Mouse (Mus musculus) neural tube, embryonic 15.5 days (tissue): ENCODE measurements around the gene Wfdc9. TPM values are rescaled to one million over a fixed set of nuclear protein-coding genes. Genes with fewer than 3 reads are reported as not detected.
"Not testable (repeated sequence)": the region's sequence is repeated elsewhere in the genome, so short reads cannot be mapped to it uniquely, and the experiment has no call there.

Source experiments
- ATAC-seq: fragments of 200-750 bp; cut with Nextera tagmentation; 2 replicates; pipeline ENCODE4 v1.8.0; 2017; ENCODE audit warnings: mild to moderate bottlenecking, moderate TSS enrichment, moderate library complexity; ENCODE audit not compliant: low FRiP score
- H3K27ac ChIP-seq: fragments of 300-500 bp; sonication (generic); replicated peaks from 2 replicates; pipeline ENCODE4 v1.5.1; 2015; ENCODE audit warnings: mild to moderate bottlenecking, inconsistent platforms
- H3K27me3 ChIP-seq: fragments of 300-500 bp; sonication (generic); replicated peaks from 2 replicates; pipeline ENCODE4 v1.6.1; 2015; ENCODE audit warnings: inconsistent platforms
- H3K36me3 ChIP-seq: fragments of 300-500 bp; sonication (generic); 2 replicates; pipeline ENCODE4 v1.6.1; 2015; ENCODE audit warnings: inconsistent platforms
- H3K4me1 ChIP-seq: fragments of 300-500 bp; sonication (generic); 2 replicates; pipeline ENCODE4 v1.6.1; 2015; ENCODE audit warnings: inconsistent platforms
- H3K4me2 ChIP-seq: fragments of 300-500 bp; sonication (generic); 2 replicates; pipeline ENCODE4 v1.6.1; 2015; ENCODE audit warnings: inconsistent platforms, mild to moderate bottlenecking, moderate library complexity
- H3K4me3 ChIP-seq: fragments of 300-500 bp; sonication (generic); replicated peaks from 2 replicates; pipeline ENCODE4 v1.5.1; 2015; ENCODE audit warnings: mild to moderate bottlenecking, inconsistent platforms
- H3K9ac ChIP-seq: fragments of 300-500 bp; sonication (generic); replicated peaks from 2 replicates; pipeline ENCODE4 v1.6.1; 2015; ENCODE audit warnings: mild to moderate bottlenecking, inconsistent platforms
- H3K9me3 ChIP-seq: fragments of 300-500 bp; sonication (generic); replicated peaks from 2 replicates; pipeline ENCODE4 v1.6.1; 2016; ENCODE audit warnings: inconsistent platforms
- WGBS: fragments of 180-500 bp; shearing (Covaris S2); methylation state at CpG from one replicate; pipeline ENCODE4 v1.1.7; 2015; ENCODE audit warnings: mixed read lengths; 5-methylcytosine and 5-hydroxymethylcytosine counted together
- polyA plus RNA-seq: library from polyadenylated mRNA; unstranded; fragments of >200 nt; fragmentation: Nextera tagmentation; extraction: Ambion mirVana; gene quantifications from 2 replicates; pipeline ENCODE4 v1.2.1, GENCODE M21; 2015

Gene Wfdc9
- polyA plus RNA-seq, 1 experiment from 2014 or later, result not detected

DNA sequence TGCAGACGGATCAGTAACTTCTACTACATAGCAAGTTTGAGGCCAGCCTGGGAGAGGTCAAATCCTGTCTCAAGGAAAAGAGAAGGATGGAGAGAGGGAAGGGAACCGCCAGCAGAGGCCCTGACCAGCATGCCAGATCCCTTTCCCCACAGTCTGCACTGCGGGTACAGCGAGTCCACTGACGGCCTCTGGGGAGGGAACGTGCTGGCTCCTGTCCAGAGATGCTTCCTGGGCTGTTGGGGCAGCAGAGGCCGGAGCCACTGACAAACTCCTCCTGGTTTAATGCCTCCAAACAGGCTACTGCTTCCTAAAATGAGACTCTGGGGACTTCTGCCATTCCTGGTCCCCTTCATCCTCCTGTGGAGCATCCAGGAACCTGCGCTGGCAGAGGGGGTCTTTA lies 42.9 kb downstream of the Wfdc9 start, which contains the start of the genes Wfdc6b and Wfdc8:
Gene Wfdc6b, plus strand, starts transcription at position 52 of the 400 bp plus-strand sequence.
Gene Wfdc8, minus strand, starts transcription at position 156 of the 400 bp plus-strand sequence.
- not testable (repeated sequence) for H3K4me3 ChIP-seq, ATAC-seq, H3K4me1 ChIP-seq, H3K9me3 ChIP-seq, H3K4me2 ChIP-seq, H3K9ac ChIP-seq, H3K36me3 ChIP-seq, H3K27ac ChIP-seq, H3K27me3 ChIP-seq
- 56% methylated on average over 8 of the region's 8 CpGs for WGBS

DNA sequence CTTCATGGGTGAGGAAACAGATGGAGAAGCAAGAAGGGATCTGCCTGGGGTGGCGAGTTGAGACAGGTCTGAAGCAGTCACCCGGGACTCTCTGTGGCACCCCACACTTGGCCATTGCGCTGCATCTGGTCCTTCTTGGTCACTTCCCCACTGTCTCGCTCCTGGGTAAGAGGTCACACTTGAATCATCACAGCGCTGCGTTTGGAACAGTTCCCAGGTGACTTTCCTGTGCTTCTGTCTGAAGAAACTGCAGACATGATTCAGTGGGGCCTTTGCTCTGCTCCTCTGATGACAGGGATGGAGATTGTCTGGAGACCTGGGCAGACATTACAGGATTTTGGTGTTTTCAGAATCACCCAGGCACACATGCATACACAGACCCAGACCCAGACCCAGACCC lies 47.6 kb downstream of the Wfdc9 start:
- Histone ChIP-seq H3K4me1 (no peaks in the 10 kb centered on the region), H3K27ac (no peak overlapping the region), H3K27me3 (no peaks in the 10 kb centered on the region), H3K36me3 (no peaks in the 10 kb centered on the region), H3K4me3 (no peak overlapping the region), H3K9me3 (no peaks in the 10 kb centered on the region), H3K9ac (no peak overlapping the region), H3K4me2 (no peak overlapping the region)
- 78% methylated on average over 6 of the region's 6 CpGs for WGBS
- no peak for ATAC-seq

DNA sequence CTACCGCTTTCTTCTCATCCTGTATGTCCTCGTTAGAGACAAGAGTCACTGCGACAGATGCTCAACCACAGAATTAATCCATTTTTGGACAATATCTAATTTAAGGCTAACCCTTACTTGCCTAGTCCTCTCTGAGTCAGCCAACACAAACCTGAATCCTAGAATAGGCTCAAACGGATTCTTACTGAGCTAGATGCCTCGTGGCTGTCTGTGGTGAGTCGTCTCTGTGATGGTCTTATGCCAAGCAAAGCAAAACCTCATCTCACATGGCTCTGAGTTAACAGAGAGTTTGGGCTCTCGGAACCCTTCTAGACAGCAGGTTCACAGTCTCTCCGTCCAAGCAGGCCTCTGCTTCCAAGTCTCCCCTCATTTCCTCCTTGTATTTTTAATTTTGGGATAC lies 52.0 kb downstream of the Wfdc9 start:
- no peak for ATAC-seq
- Histone ChIP-seq H3K4me3 (no peak overlapping the region), H3K27me3 (no peaks in the 10 kb centered on the region), H3K27ac (no peak overlapping the region), H3K4me1 (no peaks in the 10 kb centered on the region), H3K9ac (no peak overlapping the region), H3K4me2 (no peak overlapping the region), H3K36me3 (no peaks in the 10 kb centered on the region), H3K9me3 (no peaks in the 10 kb centered on the region)
- 92% methylated on average over 8 of the region's 8 CpGs for WGBS

DNA sequence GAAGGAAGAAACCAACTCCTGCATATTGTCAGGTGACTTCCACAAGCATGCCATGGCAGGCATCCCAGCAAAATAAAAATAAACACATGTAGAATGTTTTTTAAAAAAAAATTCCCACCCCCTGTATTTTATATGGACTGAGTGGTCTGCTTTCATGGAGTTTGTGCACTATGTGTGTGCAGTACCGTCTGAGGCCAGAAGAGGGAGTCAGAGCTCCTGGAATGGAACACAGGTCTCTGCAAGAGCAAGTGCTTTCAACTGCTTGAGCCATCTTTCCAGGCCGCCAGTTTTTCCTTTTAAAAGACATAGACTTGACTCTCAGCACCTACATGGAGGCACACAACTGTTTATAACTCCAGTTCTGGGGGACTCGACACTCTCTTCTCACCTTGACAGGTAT lies 52.9 kb downstream of the Wfdc9 start:
- Histone ChIP-seq H3K9me3 (no peaks in the 10 kb centered on the region), H3K36me3 (no peaks in the 10 kb centered on the region), H3K9ac (no peak overlapping the region), H3K27me3 (no peaks in the 10 kb centered on the region), H3K27ac (no peak overlapping the region), H3K4me1 (no peaks in the 10 kb centered on the region), H3K4me2 (no peak overlapping the region), H3K4me3 (no peak overlapping the region)
- 92% methylated on average over 3 of the region's 3 CpGs for WGBS
- ATAC-seq, result no peak

DNA sequence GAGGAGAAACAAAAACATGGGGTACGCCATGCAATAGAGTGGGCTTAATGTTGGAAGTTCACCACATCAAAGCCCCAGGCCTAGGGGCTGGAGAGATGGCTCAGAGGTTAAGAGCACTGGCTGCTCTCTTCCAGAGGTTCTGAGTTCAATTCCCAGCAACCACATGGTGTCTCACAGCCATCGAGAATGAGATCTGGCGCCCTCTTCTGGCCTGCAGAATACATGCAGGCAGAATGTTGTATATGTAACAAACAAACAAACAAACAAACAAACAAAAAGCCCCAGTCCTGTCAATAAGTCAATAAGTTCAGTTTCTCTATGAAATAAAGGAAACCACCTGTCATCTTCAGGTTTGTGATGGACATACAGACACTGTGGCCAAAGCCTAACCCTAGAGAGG lies 56.2 kb downstream of the Wfdc9 start:
- Histone ChIP-seq H3K27ac (no peak overlapping the region), H3K4me2 (no peak overlapping the region), H3K4me3 (no peak overlapping the region), H3K36me3 (no peaks in the 10 kb centered on the region), H3K27me3 (no peaks in the 10 kb centered on the region), H3K9ac (no peak overlapping the region), H3K4me1 (no peaks in the 10 kb centered on the region), H3K9me3 (no peaks in the 10 kb centered on the region)
- ATAC-seq, result no peak
- WGBS, result 61% methylated on average over 3 of the region's 3 CpGs

Other genes starting within 250 kb of the Wfdc9 start
- 9.0 and 26.2 TPM in 2 replicates for gene Sdc4, start 212.7 kb downstream of the Wfdc9 start, polyA plus RNA-seq
- gene Sys1, start 199.6 kb downstream of the Wfdc9 start, polyA plus RNA-seq, result 86.8 and 92.7 TPM in 2 replicates
- 4.5 and 5.8 TPM in 2 replicates for gene Gm20458, start 195.6 kb downstream of the Wfdc9 start, polyA plus RNA-seq
- gene Trp53tg5, start 182.9 kb downstream of the Wfdc9 start, polyA plus RNA-seq, result not detected in 2 replicates
- 22.2 and 25.3 TPM in 2 replicates for gene Dbndd2, start 170.5 kb downstream of the Wfdc9 start, polyA plus RNA-seq
- gene Pigt, start 159.1 kb downstream of the Wfdc9 start, polyA plus RNA-seq, result 88.8 and 92.2 TPM in 2 replicates
- gene Wfdc2, start 94.2 kb downstream of the Wfdc9 start, polyA plus RNA-seq, result 1.6 and 10.4 TPM in 2 replicates
- gene Spint3, start 83.1 kb downstream of the Wfdc9 start, polyA plus RNA-seq, result not detected in 2 replicates
- 0.31 TPM in 1 of 2 replicates, not detected in the other for gene Wfdc6a, start 71.1 kb downstream of the Wfdc9 start, polyA plus RNA-seq
- gene Eppin, start 63.0 kb downstream of the Wfdc9 start, polyA plus RNA-seq, result not detected in 2 replicates
- not detected in 2 replicates for gene Wfdc6b, start 43.1 kb downstream of the Wfdc9 start, polyA plus RNA-seq
- not detected in 2 replicates for gene Wfdc8, start 43.0 kb downstream of the Wfdc9 start, polyA plus RNA-seq
- gene Wfdc16, start 17.8 kb downstream of the Wfdc9 start, polyA plus RNA-seq, result not detected in 2 replicates
- not detected in 2 replicates for gene Wfdc10, start 537 bp downstream of the Wfdc9 start, polyA plus RNA-seq
- not detected in 2 replicates for gene Wfdc11, start 17.5 kb upstream of the Wfdc9 start, polyA plus RNA-seq
- gene Wfdc13, start 28.5 kb upstream of the Wfdc9 start, polyA plus RNA-seq, result not detected in 2 replicates
- not detected in 2 replicates for gene Spint4, start 41.9 kb upstream of the Wfdc9 start, polyA plus RNA-seq
- not detected in 2 replicates for gene Spint5, start 58.7 kb upstream of the Wfdc9 start, polyA plus RNA-seq
- gene Wfdc3, start 89.3 kb upstream of the Wfdc9 start, polyA plus RNA-seq, result 1.1 and 1.3 TPM in 2 replicates
- 51.0 and 56.4 TPM in 2 replicates for gene Dnttip1, start 89.4 kb upstream of the Wfdc9 start, polyA plus RNA-seq
- gene Ube2c, start 113.3 kb upstream of the Wfdc9 start, polyA plus RNA-seq, result 42.8 and 134 TPM in 2 replicates
- 27.5 and 55.6 TPM in 2 replicates for gene Tnnc2, start 123.4 kb upstream of the Wfdc9 start, polyA plus RNA-seq
- gene Snx21, start 129.2 kb upstream of the Wfdc9 start, polyA plus RNA-seq, result 41.3 and 46.6 TPM in 2 replicates
- 24.1 and 26.4 TPM in 2 replicates for gene Acot8, start 148.3 kb upstream of the Wfdc9 start, polyA plus RNA-seq
- gene Zswim3, start 148.5 kb upstream of the Wfdc9 start, polyA plus RNA-seq, result 14.9 and 16.2 TPM in 2 replicates
- 23.7 and 25.4 TPM in 2 replicates for gene Zswim1, start 166.1 kb upstream of the Wfdc9 start, polyA plus RNA-seq
- not detected in 2 replicates for gene Spata25, start 172.0 kb upstream of the Wfdc9 start, polyA plus RNA-seq
- 99.9 and 113 TPM in 2 replicates for gene Ctsa, start 176.3 kb upstream of the Wfdc9 start, polyA plus RNA-seq
- gene Neurl2, start 176.9 kb upstream of the Wfdc9 start, polyA plus RNA-seq, result 6.8 and 7.1 TPM in 2 replicates
- gene Pltp, start 201.1 kb upstream of the Wfdc9 start, polyA plus RNA-seq, result 117 and 192 TPM in 2 replicates
- 79.9 and 85.2 TPM in 2 replicates for gene Pcif1, start 222.7 kb upstream of the Wfdc9 start, polyA plus RNA-seq